Mouse (Mus musculus): Measurements from ENCODE around the gene Odf2l. TPM values are rescaled to one million over a fixed set of nuclear protein-coding genes. Genes with fewer than 3 reads are reported as not detected.
A peak's percentile ranks its signal among the peaks of the same experiment; 100 is the strongest.

Odf2l gene
- polyA plus RNA-seq, 1 experiment: 4.5 TPM

- Histone ChIP-seq H3K4me1 (replicated peaks; ENCODE audit: control insufficient read depth, insufficient read depth, low read length) (no peaks in the 10 kb centered on the region), H3K27me3 (ENCODE audit: control insufficient read depth, insufficient read depth, low read length) (no peaks in the 10 kb centered on the region), H3K36me3 (ENCODE audit: control insufficient read depth, insufficient read depth, low read length) (no peaks in the 10 kb centered on the region), H3K4me3 (ENCODE audit: control insufficient read depth, insufficient read depth, low read length) (no peak overlapping the region), H3K27ac (ENCODE audit: control insufficient read depth, insufficient read depth, low read length) (no peak overlapping the region)
- WGBS: 58% methylated on average over 2 of the region's 2 CpGs
- DNase-seq: no peak
- TF ChIP-seq CTCF (IDR thresholded peaks at IDR 0.05; ENCODE audit: borderline replicate concordance, control insufficient read depth, extremely low read depth, insufficient read depth, low read length, poor library complexity) (no peak), POLR2A (IDR thresholded peaks at IDR 0.05; ENCODE audit: control insufficient read depth, extremely low read depth, insufficient read depth, low read length, poor library complexity) (no peak)
These were observed 8.2 kb downstream of the Odf2l start for GRCm38 (mm10) chr3:145126618-145127017.

- no peak for DNase-seq
- no peak for TF ChIP-seq CTCF (IDR thresholded peaks at IDR 0.05; ENCODE audit: borderline replicate concordance, control insufficient read depth, extremely low read depth, insufficient read depth, low read length, poor library complexity)
- TF ChIP-seq POLR2A (IDR thresholded peaks at IDR 0.05; ENCODE audit: control insufficient read depth, extremely low read depth, insufficient read depth, low read length, poor library complexity): no peak
- Histone ChIP-seq H3K27ac (ENCODE audit: control insufficient read depth, insufficient read depth, low read length) (no peak overlapping the region), H3K4me1 (replicated peaks; ENCODE audit: control insufficient read depth, insufficient read depth, low read length) (no peaks in the 10 kb centered on the region), H3K36me3 (ENCODE audit: control insufficient read depth, insufficient read depth, low read length) (no peaks in the 10 kb centered on the region), H3K27me3 (ENCODE audit: control insufficient read depth, insufficient read depth, low read length) (no peaks in the 10 kb centered on the region), H3K4me3 (ENCODE audit: control insufficient read depth, insufficient read depth, low read length) (no peak overlapping the region)
These were observed 11.0 kb downstream of the Odf2l start for GRCm38 (mm10) chr3:145129356-145129755.

- no peak overlapping the region for H3K27ac ChIP-seq (ENCODE audit: control insufficient read depth, insufficient read depth, low read length)
- DNase-seq: peak; percentile 17
- no peaks in the 10 kb centered on the region for H3K4me1 ChIP-seq (replicated peaks; ENCODE audit: control insufficient read depth, insufficient read depth, low read length)
- H3K36me3 ChIP-seq (ENCODE audit: control insufficient read depth, insufficient read depth, low read length): no peaks in the 10 kb centered on the region
- WGBS: 52% methylated on average over 3 of the region's 3 CpGs
- H3K4me3 ChIP-seq (ENCODE audit: control insufficient read depth, insufficient read depth, low read length): no peak overlapping the region
- H3K27me3 ChIP-seq (ENCODE audit: control insufficient read depth, insufficient read depth, low read length): no peaks in the 10 kb centered on the region
- TF ChIP-seq CTCF (IDR thresholded peaks at IDR 0.05; ENCODE audit: borderline replicate concordance, control insufficient read depth, extremely low read depth, insufficient read depth, low read length, poor library complexity) (no peak), POLR2A (IDR thresholded peaks at IDR 0.05; ENCODE audit: control insufficient read depth, extremely low read depth, insufficient read depth, low read length, poor library complexity) (no peak)
These were observed 13.0 kb downstream of the Odf2l start for GRCm38 (mm10) chr3:145131210-145131868.

- TF ChIP-seq CTCF (IDR thresholded peaks at IDR 0.05; ENCODE audit: borderline replicate concordance, control insufficient read depth, extremely low read depth, insufficient read depth, low read length, poor library complexity) (no peak), POLR2A (IDR thresholded peaks at IDR 0.05; ENCODE audit: control insufficient read depth, extremely low read depth, insufficient read depth, low read length, poor library complexity) (no peak)
- no peak for DNase-seq
- WGBS: 96% methylated on average over 4 of the region's 4 CpGs
- no peak overlapping the region for H3K27ac ChIP-seq (ENCODE audit: control insufficient read depth, insufficient read depth, low read length)
- no peak overlapping the region for H3K4me3 ChIP-seq (ENCODE audit: control insufficient read depth, insufficient read depth, low read length)
- H3K36me3 ChIP-seq (ENCODE audit: control insufficient read depth, insufficient read depth, low read length): no peaks in the 10 kb centered on the region
- no peaks in the 10 kb centered on the region for H3K27me3 ChIP-seq (ENCODE audit: control insufficient read depth, insufficient read depth, low read length)
- no peaks in the 10 kb centered on the region for H3K4me1 ChIP-seq (replicated peaks; ENCODE audit: control insufficient read depth, insufficient read depth, low read length)
These were observed 21.8 kb downstream of the Odf2l start for GRCm38 (mm10) chr3:145140236-145140635.

- TF ChIP-seq POLR2A (IDR thresholded peaks at IDR 0.05; ENCODE audit: control insufficient read depth, extremely low read depth, insufficient read depth, low read length, poor library complexity): no peak
- no peak for TF ChIP-seq CTCF (IDR thresholded peaks at IDR 0.05; ENCODE audit: borderline replicate concordance, control insufficient read depth, extremely low read depth, insufficient read depth, low read length, poor library complexity)
- H3K36me3 ChIP-seq (ENCODE audit: control insufficient read depth, insufficient read depth, low read length): no peaks in the 10 kb centered on the region
- no peak for DNase-seq
- no peaks in the 10 kb centered on the region for H3K4me1 ChIP-seq (replicated peaks; ENCODE audit: control insufficient read depth, insufficient read depth, low read length)
- no peak overlapping the region for H3K27ac ChIP-seq (ENCODE audit: control insufficient read depth, insufficient read depth, low read length)
- no peak overlapping the region for H3K4me3 ChIP-seq (ENCODE audit: control insufficient read depth, insufficient read depth, low read length)
- H3K27me3 ChIP-seq (ENCODE audit: control insufficient read depth, insufficient read depth, low read length): no peaks in the 10 kb centered on the region
These were observed 24.5 kb downstream of the Odf2l start for GRCm38 (mm10) chr3:145142925-145143324.

GRCm38 (mm10) chr3:145143856-145144255 is 25.5 kb downstream of the Odf2l start:
- Histone ChIP-seq H3K4me1 (replicated peaks; ENCODE audit: control insufficient read depth, insufficient read depth, low read length) (no peaks in the 10 kb centered on the region), H3K36me3 (ENCODE audit: control insufficient read depth, insufficient read depth, low read length) (no peaks in the 10 kb centered on the region), H3K4me3 (ENCODE audit: control insufficient read depth, insufficient read depth, low read length) (no peak overlapping the region), H3K27me3 (ENCODE audit: control insufficient read depth, insufficient read depth, low read length) (no peaks in the 10 kb centered on the region), H3K27ac (ENCODE audit: control insufficient read depth, insufficient read depth, low read length) (no peak overlapping the region)
- WGBS: 95% methylated on average over 10 of the region's 10 CpGs
- no peak for DNase-seq
- TF ChIP-seq CTCF (IDR thresholded peaks at IDR 0.05; ENCODE audit: borderline replicate concordance, control insufficient read depth, extremely low read depth, insufficient read depth, low read length, poor library complexity) (no peak), POLR2A (IDR thresholded peaks at IDR 0.05; ENCODE audit: control insufficient read depth, extremely low read depth, insufficient read depth, low read length, poor library complexity) (no peak)

- H3K36me3 ChIP-seq (ENCODE audit: control insufficient read depth, insufficient read depth, low read length): no peaks in the 10 kb centered on the region
- H3K4me3 ChIP-seq (ENCODE audit: control insufficient read depth, insufficient read depth, low read length): no peak overlapping the region
- no peak for DNase-seq
- H3K27ac ChIP-seq (ENCODE audit: control insufficient read depth, insufficient read depth, low read length): no peak overlapping the region
- WGBS: 97% methylated on average over 9 of the region's 9 CpGs
- TF ChIP-seq POLR2A (IDR thresholded peaks at IDR 0.05; ENCODE audit: control insufficient read depth, extremely low read depth, insufficient read depth, low read length, poor library complexity) (no peak), CTCF (IDR thresholded peaks at IDR 0.05; ENCODE audit: borderline replicate concordance, control insufficient read depth, extremely low read depth, insufficient read depth, low read length, poor library complexity) (no peak)
- H3K4me1 ChIP-seq (replicated peaks; ENCODE audit: control insufficient read depth, insufficient read depth, low read length): no peaks in the 10 kb centered on the region
- H3K27me3 ChIP-seq (ENCODE audit: control insufficient read depth, insufficient read depth, low read length): no peaks in the 10 kb centered on the region
These were observed 28.5 kb downstream of the Odf2l start for GRCm38 (mm10) chr3:145146871-145147270.

All from thymus, adult 2 months (tissue).